Mouse (Mus musculus) hindbrain, embryonic 13.5 days (tissue): ENCODE measurements around the gene Gm21586. TPM values are rescaled to one million over a fixed set of nuclear protein-coding genes. Genes with fewer than 3 reads are reported as not detected.
"Not testable (repeated sequence)": the region's sequence is repeated elsewhere in the genome, so short reads cannot be mapped to it uniquely, and the experiment has no call there.

Source experiments
- ATAC-seq: fragments of 200-750 bp; cut with Nextera tagmentation; 2 replicates; pipeline ENCODE4 v1.8.0; 2017; ENCODE audit warnings: moderate TSS enrichment; ENCODE audit not compliant: low FRiP score
- H3K27ac ChIP-seq: fragments of 300-500 bp; sonication (generic); 2 replicates; pipeline ENCODE4 v1.5.1; 2015; ENCODE audit warnings: inconsistent platforms, mild to moderate bottlenecking, moderate library complexity
- H3K27me3 ChIP-seq: fragments of 300-500 bp; sonication (generic); 2 replicates; pipeline ENCODE4 v1.6.1; 2015; ENCODE audit warnings: mild to moderate bottlenecking, inconsistent platforms
- H3K36me3 ChIP-seq: fragments of 300-500 bp; sonication (generic); 2 replicates; pipeline ENCODE4 v1.6.1; 2015; ENCODE audit warnings: mild to moderate bottlenecking, inconsistent platforms
- H3K4me1 ChIP-seq: fragments of 300-500 bp; sonication (generic); replicated peaks from 2 replicates; pipeline ENCODE4 v1.6.1; 2015; ENCODE audit warnings: inconsistent platforms
- H3K4me2 ChIP-seq: fragments of 300-500 bp; sonication (generic); 2 replicates; pipeline ENCODE4 v1.6.1; 2015; ENCODE audit warnings: inconsistent platforms, mild to moderate bottlenecking, moderate library complexity
- H3K4me3 ChIP-seq: fragments of 300-500 bp; sonication (generic); 2 replicates; pipeline ENCODE4 v1.5.1; 2015; ENCODE audit warnings: mild to moderate bottlenecking, inconsistent platforms
- H3K9ac ChIP-seq: fragments of 300-500 bp; sonication (generic); 2 replicates; pipeline ENCODE4 v1.6.1; 2015; ENCODE audit warnings: mild to moderate bottlenecking, inconsistent platforms
- H3K9me3 ChIP-seq: fragments of 300-500 bp; sonication (generic); 2 replicates; pipeline ENCODE4 v1.6.1; 2016; ENCODE audit warnings: inconsistent platforms
- whole genome bisulfite sequencing: fragments of 180-500 bp; shearing (Covaris S2); methylation state at CpG from one replicate; pipeline ENCODE4 v1.1.7; 2015; 5-methylcytosine and 5-hydroxymethylcytosine counted together
- polyA plus RNA-seq: library from polyadenylated mRNA; unstranded; fragments of >200 nt; fragmentation: Nextera tagmentation; extraction: Ambion mirVana; gene quantifications from 2 replicates; pipeline ENCODE4 v1.2.1, GENCODE M21; 2015

The Gm21586 gene
- not detected in 2 replicates for polyA plus RNA-seq

DNA sequence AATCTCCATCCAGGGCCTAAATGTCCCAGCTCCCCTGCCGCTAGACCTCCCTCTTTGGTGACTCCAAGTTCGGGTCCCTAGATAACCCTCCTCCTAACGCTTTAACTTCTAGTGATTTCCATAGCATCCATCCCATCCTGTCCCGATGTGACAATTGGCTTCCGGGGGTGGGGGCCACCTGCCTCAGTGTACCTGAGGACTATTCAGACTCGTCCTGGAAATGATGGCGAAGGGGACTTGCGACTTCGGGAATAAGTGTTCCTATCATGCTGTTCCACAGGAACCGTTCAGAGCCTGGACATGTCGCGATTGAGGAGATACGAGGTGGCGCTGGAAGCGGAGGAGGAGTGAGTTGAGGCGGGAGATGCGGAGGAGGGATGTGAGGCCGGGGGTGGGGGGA is at the start of gene Gm21586:
Gene Gm21586 (plus strand): TSS at position 301 of the 400 bp plus-strand sequence.
- not testable (repeated sequence) for H3K4me3 ChIP-seq, H3K27me3 ChIP-seq, ATAC-seq, H3K4me1 ChIP-seq, H3K9me3 ChIP-seq, H3K36me3 ChIP-seq, H3K9ac ChIP-seq, H3K4me2 ChIP-seq, H3K27ac ChIP-seq
- WGBS = no CpG with 5 or more reads among the region's 18 CpGs

DNA sequence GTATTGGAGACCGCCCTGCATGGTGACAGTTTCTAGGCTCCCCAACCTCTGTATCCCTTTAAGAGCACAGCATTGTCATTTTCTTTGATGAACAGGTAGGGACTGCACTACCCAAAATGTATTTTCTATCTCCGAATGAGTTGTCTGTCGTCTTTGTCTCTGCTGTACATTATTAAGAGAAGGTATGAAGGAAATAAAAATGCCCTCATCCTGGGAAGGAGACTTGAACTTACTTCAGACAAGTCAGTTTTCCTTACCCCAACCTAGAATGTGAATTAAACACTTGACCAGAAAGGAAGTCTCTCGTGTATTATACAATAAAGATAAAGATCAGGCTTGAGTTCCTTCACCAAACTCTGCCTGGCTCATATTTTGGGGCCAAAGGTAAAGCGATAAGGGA is 27.3 kb downstream of the Gm21586 start, which contains the start of gene Gm2163:
Gene Gm2163 (plus strand): TSS at position 301 of the 400 bp plus-strand sequence.
- H3K27ac ChIP-seq, H3K9ac ChIP-seq, ATAC-seq, H3K4me3 ChIP-seq, H3K27me3 ChIP-seq, H3K36me3 ChIP-seq, H3K9me3 ChIP-seq, H3K4me1 ChIP-seq, H3K4me2 ChIP-seq: not testable (repeated sequence)
- no CpG with 5 or more reads among the region's 5 CpGs for WGBS

Other genes starting within 250 kb of the Gm21586 start
- not detected in 2 replicates for gene Gm10600, start 198.7 kb upstream of the Gm21586 start, polyA plus RNA-seq
- gene Ccl21b, start 183.6 kb upstream of the Gm21586 start, polyA plus RNA-seq = not detected in 2 replicates
- not detected in 2 replicates for gene Gm21953, start 145.1 kb upstream of the Gm21586 start, polyA plus RNA-seq
- gene Fam205a3, start 121.0 kb upstream of the Gm21586 start, polyA plus RNA-seq = not detected in 2 replicates
- gene Gm2163, start 27.4 kb downstream of the Gm21586 start, polyA plus RNA-seq = 0.08 and 0.23 TPM in 2 replicates
- not detected in 2 replicates for gene Fam205a2, start 88.8 kb downstream of the Gm21586 start, polyA plus RNA-seq
- gene Gm10591, start 172.8 kb downstream of the Gm21586 start, polyA plus RNA-seq = not detected in 2 replicates
- not detected in 2 replicates for gene Gm2564, start 190.3 kb downstream of the Gm21586 start, polyA plus RNA-seq
- gene Ccl27b, start 215.9 kb downstream of the Gm21586 start, polyA plus RNA-seq = not detected in 2 replicates
- gene Il11ra2, start 222.5 kb downstream of the Gm21586 start, polyA plus RNA-seq = not detected in 2 replicates